ENCODE assay signal across 8 mouse cellular contexts in genomic region chrX:56274170-56274569, GRCm38 (mm10).
DNase-seq lines count a peak whose midpoint lies in the region; ATAC-seq and TF ChIP-seq lines count a peak whose summit lies in the region.

No protein-coding gene starts in this region.

- H3K9ac ChIP-seq in heart, postnatal 0 days (replicated peaks; ENCODE audit: low read depth, low read length), result no peak overlapping the region

- DNase-seq in heart, postnatal 0 days (ENCODE audit: low spot score), result peak; percentile 5
- no peak for DNase-seq in heart, embryonic 10.5 days (ENCODE audit: low spot score)
- peak; percentile 38 for DNase-seq in testis, postnatal 10 days (ENCODE audit: low spot score)
- no peak for DNase-seq in testis, postnatal 14 days (ENCODE audit: low spot score)
- DNase-seq in c-Kit-positive CD71-positive TER-119-positive erythroid progenitor cells, embryonic 14.5 days (ENCODE audit: low spot score), result peak; percentile 1
- peak; percentile 16 to 21 for DNase-seq in layer of hippocampus, postnatal 10 days (ENCODE audit: low spot score in 2 of 2)
- peak; percentile 5 for DNase-seq in splenic B cell, adult 2 months (ENCODE audit: low read depth, low spot score)
- no peak for DNase-seq in spleen, postnatal 4 days (ENCODE audit: low spot score in 2 of 2)

- no peak overlapping the region for H3K27ac ChIP-seq in heart, postnatal 0 days (ENCODE audit: low read depth)
- H3K27ac ChIP-seq in heart, embryonic 10.5 days, result no peak overlapping the region

- peak; percentile 39 for TF ChIP-seq CTCF in heart, postnatal 0 days (IDR thresholded peaks at IDR 0.05; ENCODE audit: low read depth)

- no peaks in the 10 kb centered on the region for H3K27me3 ChIP-seq in heart, postnatal 0 days (ENCODE audit: control insufficient read depth, insufficient read depth, low read length)
- no peaks in the 10 kb centered on the region for H3K27me3 ChIP-seq in heart, embryonic 10.5 days (ENCODE audit: insufficient read depth, poor library complexity, severe bottlenecking)
- H3K27me3 ChIP-seq in splenic B cell, adult 2 months (ENCODE audit: control insufficient read depth, insufficient read depth, low read length, poor library complexity, severe bottlenecking), result no peaks in the 10 kb centered on the region

- H3K4me1 ChIP-seq in heart, postnatal 0 days (ENCODE audit: control insufficient read depth, insufficient read depth), result no peaks in the 10 kb centered on the region
- H3K4me1 ChIP-seq in heart, embryonic 10.5 days, result no peaks in the 10 kb centered on the region

- H3K4me2 ChIP-seq in heart, postnatal 0 days (ENCODE audit: low read depth, low read length), result no peak overlapping the region

- H3K4me3 ChIP-seq in heart, postnatal 0 days (ENCODE audit: low read depth, low read length), result no peak overlapping the region
- H3K4me3 ChIP-seq in heart, embryonic 10.5 days, result no peak overlapping the region

- no peak for TF ChIP-seq EP300 in heart, postnatal 0 days (IDR thresholded peaks at IDR 0.05; ENCODE audit: low read depth)

- H3K9me3 ChIP-seq in heart, postnatal 0 days (replicated peaks; ENCODE audit: control insufficient read depth, low read length), result no peaks in the 10 kb centered on the region
- H3K9me3 ChIP-seq in heart, embryonic 10.5 days, result no peaks in the 10 kb centered on the region

- H3K36me3 ChIP-seq in heart, postnatal 0 days (replicated peaks; ENCODE audit: control insufficient read depth, insufficient read depth, low read length), result no peaks in the 10 kb centered on the region
- no peaks in the 10 kb centered on the region for H3K36me3 ChIP-seq in heart, embryonic 10.5 days
- no peaks in the 10 kb centered on the region for H3K36me3 ChIP-seq in splenic B cell, adult 2 months (ENCODE audit: control insufficient read depth, insufficient read depth, low read length, poor library complexity, severe bottlenecking)

- no peak for ATAC-seq in heart, postnatal 0 days (ENCODE audit: insufficient read depth, low read depth)

- WGBS in heart, postnatal 0 days, result 5% methylated on average over 1 of the region's 1 CpGs
- WGBS in heart, embryonic 10.5 days, result 0% methylated on average over 1 of the region's 1 CpGs

Comparison
In these comparisons a context has a peak if more than half of its experiments do, and no peak if none do; other contexts are left out.
1. DNase-seq: peak in heart, postnatal 0 days (single experiment), testis, postnatal 10 days (single experiment), c-Kit-positive CD71-positive TER-119-positive erythroid progenitor cells, embryonic 14.5 days (single experiment), layer of hippocampus, postnatal 10 days (2 of 2) and splenic B cell, adult 2 months (single experiment); none in heart, embryonic 10.5 days (single experiment), testis, postnatal 14 days (single experiment) and spleen, postnatal 4 days (0 of 2).